Mouse (Mus musculus) CD4-positive, CD25-positive, alpha-beta regulatory T cell, adult 2 months (primary cell): ENCODE results near the gene Cln5.

Source experiments
- DNase-seq: peaks from one replicate; pipeline ENCODE4 v3.0.0-alpha.2; 2012; ENCODE audit warnings: low read depth, low spot score

Gene Cln5

DNA sequence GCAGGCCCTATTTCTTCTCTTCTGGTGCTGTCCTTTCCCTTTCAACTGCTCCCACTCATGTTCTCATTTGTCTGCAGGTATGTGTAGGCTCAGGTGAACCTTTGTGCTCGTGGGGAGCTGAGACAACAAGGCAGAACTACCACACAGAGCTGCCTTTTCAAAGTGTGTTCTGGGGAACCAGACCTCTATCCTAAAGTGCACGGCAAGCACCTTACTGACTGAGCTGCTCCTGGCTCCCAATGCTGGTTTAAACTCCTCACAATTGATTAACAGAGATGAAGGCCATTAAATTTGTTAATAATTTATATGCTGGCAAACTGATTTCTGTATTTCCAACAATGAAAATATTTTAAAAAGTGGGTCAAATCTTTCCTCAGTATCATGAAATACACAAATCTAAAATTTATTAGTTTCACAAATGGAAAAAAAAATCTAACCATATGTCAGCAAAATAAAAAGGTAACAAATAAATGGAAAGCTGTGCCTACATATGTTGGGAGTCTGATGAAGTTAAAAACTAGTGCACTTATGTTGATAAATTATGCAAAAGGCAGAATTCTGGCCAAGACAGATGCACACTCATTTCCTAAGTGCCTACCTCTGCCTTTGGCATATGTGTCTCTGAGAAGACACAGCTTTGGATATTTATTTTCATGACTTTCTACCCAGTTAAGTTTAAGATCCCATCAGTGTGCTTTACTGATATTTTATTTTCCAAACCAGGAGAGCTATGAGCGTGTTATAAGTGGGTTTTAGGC, 42.8 kb downstream of the Cln5 start:
- no peak for DNase-seq

DNA sequence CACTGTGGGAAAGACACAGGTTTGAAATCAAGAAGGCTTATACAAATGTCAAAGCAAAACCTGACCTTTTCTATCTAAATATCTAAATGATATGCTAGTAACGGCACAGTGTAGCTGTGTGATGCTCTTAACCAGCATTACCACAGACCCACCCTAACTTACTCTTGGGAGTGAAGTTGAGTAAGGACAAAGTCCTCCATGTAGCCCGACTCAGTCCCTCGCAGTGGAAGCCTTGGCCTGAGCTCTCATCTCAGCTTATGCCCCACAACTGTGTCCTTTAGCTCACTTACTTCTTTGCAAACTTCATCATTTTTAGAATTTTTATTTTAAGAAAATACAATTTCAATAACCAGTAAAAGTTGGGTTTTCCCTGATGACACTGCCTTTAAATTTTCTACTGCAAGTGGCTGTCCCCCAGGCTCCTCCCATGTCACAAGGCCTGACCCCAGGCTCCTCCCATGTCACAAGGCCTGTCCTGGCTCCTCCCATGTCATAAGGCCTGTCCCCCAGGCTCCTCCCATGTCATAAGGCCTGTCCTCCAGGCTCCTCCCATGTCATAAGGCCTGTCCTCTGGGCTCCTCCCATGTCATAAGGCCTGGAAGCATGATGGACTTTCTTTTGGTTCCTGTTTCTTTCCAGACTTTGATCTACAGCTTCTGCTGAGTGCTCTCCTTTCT, 45.1 kb downstream of the Cln5 start:
- peak; percentile 65 for DNase-seq

DNA sequence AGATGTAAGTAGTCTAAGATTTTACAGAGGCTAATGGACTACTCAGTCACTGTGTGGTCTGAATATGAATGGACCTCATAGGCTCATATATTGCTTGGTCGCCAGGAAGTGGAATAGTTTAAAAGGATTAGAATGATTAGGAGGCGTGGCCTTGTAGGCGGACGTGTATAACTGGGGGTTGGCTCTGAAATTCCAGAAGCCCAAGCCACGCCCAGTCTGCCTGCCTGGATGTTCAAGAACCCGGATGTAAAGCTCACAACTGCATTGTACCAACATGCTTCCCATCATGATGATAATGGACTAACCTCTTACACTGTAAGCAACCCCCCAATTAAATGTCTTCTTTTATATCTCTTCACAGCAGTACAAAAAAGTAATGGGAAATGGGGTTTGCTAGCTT, 55.7 kb downstream of the Cln5 start:
- DNase-seq, result no peak
